Mouse (Mus musculus): ENCODE measurements around the gene Upf1. TPM values are rescaled to one million over a fixed set of nuclear protein-coding genes. Genes with fewer than 3 reads are reported as not detected.

Gene Upf1
- total RNA-seq, 1 experiment from 2014 or later: 21.5 TPM

DNA sequence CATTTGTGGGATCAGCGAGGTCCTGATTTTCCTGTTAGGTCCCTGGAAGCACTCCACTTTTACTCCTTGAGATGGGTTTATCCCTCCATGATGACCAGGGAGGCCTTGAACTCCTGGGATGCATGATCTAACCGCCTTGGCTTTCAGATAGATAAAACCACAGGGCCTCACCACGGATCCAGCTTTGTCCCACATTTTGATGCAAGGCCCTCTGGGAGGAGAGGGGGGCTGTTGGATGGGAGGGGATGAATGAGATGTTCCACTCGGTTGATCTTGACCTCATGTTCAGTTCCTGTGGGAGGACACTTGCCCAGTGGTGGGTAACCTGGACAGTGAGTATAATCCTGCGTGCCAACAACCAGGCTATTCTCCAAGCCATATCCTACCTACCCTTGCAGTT, 68.7 kb downstream of the Upf1 start:
- no peak for ATAC-seq (replicated peaks; ENCODE audit: insufficient number of reproducible peaks, low FRiP score, low TSS enrichment, poor library complexity, severe bottlenecking)

DNA sequence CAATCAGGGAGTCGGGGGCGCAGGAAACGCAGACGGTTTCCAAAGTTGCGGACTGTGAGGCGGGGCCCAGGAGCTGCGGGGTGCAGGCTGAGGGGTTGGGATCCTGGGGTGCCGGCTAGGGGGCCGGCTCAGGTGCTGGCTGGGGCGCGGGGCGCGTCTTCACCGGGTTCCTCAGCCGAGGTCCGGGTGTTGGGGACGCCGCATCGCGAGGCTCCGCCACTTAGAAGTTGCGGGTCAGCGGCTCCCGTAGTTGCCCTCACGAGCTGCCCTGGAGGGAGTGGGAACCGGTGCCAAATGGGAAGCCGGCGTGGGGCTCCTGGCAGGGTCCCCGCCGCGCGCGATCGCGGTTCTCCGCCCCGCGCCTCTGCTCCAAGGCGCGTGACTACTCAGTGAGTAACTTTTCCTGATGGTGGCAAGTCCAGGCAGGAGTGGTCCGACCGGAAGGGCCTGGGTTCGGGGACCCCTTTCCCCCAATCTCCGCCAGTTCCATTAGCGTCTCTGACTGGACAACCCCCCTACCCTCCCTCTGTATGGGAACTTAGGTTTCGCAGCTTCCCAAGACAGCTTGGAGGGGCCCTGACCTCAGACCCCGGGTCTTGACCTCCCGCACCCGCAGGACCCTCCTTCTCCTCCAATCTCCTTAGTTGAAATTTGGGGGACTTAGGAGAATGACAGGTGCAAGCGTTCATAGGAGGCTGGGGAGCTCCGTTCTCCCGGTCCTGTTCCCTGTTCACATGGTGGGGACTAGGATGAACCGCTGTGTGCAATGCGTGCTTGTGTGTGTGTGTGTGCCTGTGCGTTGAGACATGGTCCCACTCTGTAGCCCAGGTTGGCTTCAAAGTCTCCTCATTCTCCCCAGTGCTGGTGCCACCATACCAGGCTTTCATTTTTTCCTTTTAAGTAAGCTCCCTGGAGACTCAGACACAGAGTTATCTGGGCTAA, 69.7 kb downstream of the Upf1 start:
- ATAC-seq (replicated peaks; ENCODE audit: insufficient number of reproducible peaks, low FRiP score, low TSS enrichment, poor library complexity, severe bottlenecking): no peak

DNA sequence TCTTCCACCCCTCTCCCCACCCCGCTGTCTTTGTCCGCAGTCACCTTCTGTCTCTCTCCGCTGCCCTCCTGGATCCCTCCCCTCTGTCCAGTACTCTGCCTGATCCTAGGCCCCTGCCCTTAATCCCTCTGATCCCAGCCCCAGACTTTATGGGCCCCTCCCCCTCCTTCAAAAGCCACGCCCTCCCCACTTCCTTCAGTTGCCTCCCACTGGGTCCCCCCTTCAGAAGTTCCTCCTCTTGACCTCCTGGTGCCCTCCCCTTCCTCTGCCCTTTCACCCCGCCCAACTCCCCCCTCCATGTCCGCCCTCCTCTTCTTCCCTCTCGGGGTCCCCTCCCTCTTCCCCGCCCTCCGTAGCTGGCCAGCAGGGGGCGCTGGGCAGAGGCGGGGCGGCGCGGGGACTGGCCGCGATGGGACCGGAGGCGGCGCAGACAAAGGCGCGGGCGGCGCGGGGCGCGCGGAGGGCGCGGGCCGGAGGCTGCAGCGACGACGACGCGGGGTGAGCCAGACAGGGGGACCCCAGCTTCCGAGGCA, 70.4 kb downstream of the Upf1 start, which contains the start of gene Homer3:
Gene Homer3 (plus strand): TSS at position 225 of the 533 bp plus-strand sequence.
- ATAC-seq (replicated peaks; ENCODE audit: insufficient number of reproducible peaks, low FRiP score, low TSS enrichment, poor library complexity, severe bottlenecking): peak; percentile 91

Other genes starting within 250 kb of the Upf1 start
- not detected in 3 replicates for gene Ncan, start 232.4 kb downstream of the Upf1 start, total RNA-seq (2017)
- gene Nr2c2ap, start 221.9 kb downstream of the Upf1 start, total RNA-seq (2017): 6.0 to 12.0 TPM (median 11.1 TPM) in 3 replicates
- 12.5 to 17.9 TPM (median 17.8 TPM) in 3 replicates for gene Rfxank, start 214.1 kb downstream of the Upf1 start, total RNA-seq (2017)
- gene Borcs8, start 213.8 kb downstream of the Upf1 start, total RNA-seq (2017): 60.6 to 63.2 TPM (median 61.3 TPM) in 3 replicates
- gene Mef2b, start 213.6 kb downstream of the Upf1 start, total RNA-seq (2017): 0.78 to 1.5 TPM in 2 of 3 replicates, not detected in the other
- 4.2 to 14.5 TPM (median 9.0 TPM) in 3 replicates for gene Tmem161a, start 180.9 kb downstream of the Upf1 start, total RNA-seq (2017)
- gene Slc25a42, start 141.0 kb downstream of the Upf1 start, total RNA-seq (2017): 0.32 to 1.4 TPM in 2 of 3 replicates, not detected in the other
- gene Sugp2, start 119.1 kb downstream of the Upf1 start, total RNA-seq (2017): 14.0 to 47.5 TPM (median 21.6 TPM) in 3 replicates
- 1.7 to 8.4 TPM (median 2.9 TPM) in 3 replicates for gene Armc6, start 118.8 kb downstream of the Upf1 start, total RNA-seq (2017)
- 2.0 to 3.7 TPM (median 3.4 TPM) in 3 replicates for gene Homer3, start 70.5 kb downstream of the Upf1 start, total RNA-seq (2017)
- gene Ddx49, start 50.8 kb downstream of the Upf1 start, total RNA-seq (2017): 74.6 to 94.0 TPM (median 75.3 TPM) in 3 replicates
- 79.7 to 131 TPM (median 108 TPM) in 3 replicates for gene Cope, start 50.8 kb downstream of the Upf1 start, total RNA-seq (2017)
- gene Cers1, start 37.5 kb downstream of the Upf1 start, total RNA-seq (2017): not detected in 3 replicates
- not detected in 3 replicates for gene Gdf1, start 23.5 kb downstream of the Upf1 start, total RNA-seq (2017)
- gene Comp, start 20.3 kb upstream of the Upf1 start, total RNA-seq (2017): 0.11 to 4.1 TPM (median 0.19 TPM) in 3 replicates
- gene Crtc1, start 86.3 kb upstream of the Upf1 start, total RNA-seq (2017): 1.8 to 7.0 TPM (median 6.5 TPM) in 3 replicates
- gene Klhl26, start 123.7 kb upstream of the Upf1 start, total RNA-seq (2017): 3.3 to 8.3 TPM (median 3.4 TPM) in 3 replicates
- gene Tmem59l, start 134.1 kb upstream of the Upf1 start, total RNA-seq (2017): not detected in 3 replicates
- gene Crlf1, start 139.9 kb upstream of the Upf1 start, total RNA-seq (2017): not detected in 3 replicates
- 16.6 to 32.7 TPM (median 26.1 TPM) in 3 replicates for gene Rex1bd, start 153.5 kb upstream of the Upf1 start, total RNA-seq (2017)
- gene Uba52, start 157.5 kb upstream of the Upf1 start, total RNA-seq (2017): 1,178 to 1,886 TPM (median 1,315 TPM) in 3 replicates
- 147 to 174 TPM (median 173 TPM) in 3 replicates for gene Fkbp8, start 174.4 kb upstream of the Upf1 start, total RNA-seq (2017)
- 63.0 to 84.2 TPM (median 67.0 TPM) in 3 replicates for gene Kxd1, start 174.7 kb upstream of the Upf1 start, total RNA-seq (2017)
- gene Ell, start 186.2 kb upstream of the Upf1 start, total RNA-seq (2017): 13.9 to 16.9 TPM (median 15.1 TPM) in 3 replicates
- 9.3 to 16.3 TPM (median 15.3 TPM) in 3 replicates for gene Isyna1, start 241.1 kb upstream of the Upf1 start, total RNA-seq (2017)

Data from monocyte, adult 5-6 weeks (primary cell).